Mouse (Mus musculus) heart, adult 2 months (tissue): ENCODE measurements around the gene Gtpbp4. TPM values are rescaled to one million over a fixed set of nuclear protein-coding genes. Genes with fewer than 3 reads are reported as not detected.
"Not testable (repeated sequence)": the region's sequence is repeated elsewhere in the genome, so short reads cannot be mapped to it uniquely, and the experiment has no call there.

Experiments used
- DNase-seq, 2 experiments: peaks; one replicate each; pipeline ENCODE4 v3.0.0; 2021
- H3K27ac ChIP-seq: fragments of 200-600 bp; 2 replicates; pipeline ENCODE4 v1.8.1; 2022
- H3K27me3 ChIP-seq: fragments of 200-500 bp; 2 replicates; pipeline ENCODE4 v1.6.1; 2012; ENCODE audit warnings: mild to moderate bottlenecking, low read length, inconsistent platforms, mixed read lengths; ENCODE audit not compliant: control insufficient read depth, insufficient read depth
- H3K36me3 ChIP-seq: fragments of 200-500 bp; 2 replicates; pipeline ENCODE4 v1.6.1; 2012; ENCODE audit warnings: low read length, inconsistent platforms; ENCODE audit not compliant: control insufficient read depth, insufficient read depth
- H3K4me1 ChIP-seq: fragments of 200-500 bp; 2 replicates; pipeline ENCODE4 v1.6.1; 2011; ENCODE audit warnings: low read length; ENCODE audit not compliant: control insufficient read depth, insufficient read depth
- H3K4me3 ChIP-seq: fragments of 200-600 bp; 2 replicates; pipeline ENCODE4 v1.8.1; 2022
- H3K79me2 ChIP-seq: fragments of 200-500 bp; replicated peaks from 2 replicates; pipeline ENCODE4 v1.6.1; 2012; ENCODE audit warnings: mild to moderate bottlenecking, inconsistent platforms, low read length, moderate library complexity, mixed read lengths; ENCODE audit not compliant: control insufficient read depth, insufficient read depth
- H3K9ac ChIP-seq: fragments of 200-500 bp; 2 replicates; pipeline ENCODE4 v1.6.1; 2012; ENCODE audit warnings: low read depth, mild to moderate bottlenecking, control low read depth, inconsistent platforms, low read length, mixed read lengths
- CTCF ChIP-seq: fragments of 200-600 bp; IDR thresholded peaks from 2 replicates; pipeline ENCODE4 v1.8.1; 2022; ENCODE audit warnings: antibody characterized with exemption, mild to moderate bottlenecking, moderate library complexity
- EP300 ChIP-seq: fragments of 200-500 bp; IDR thresholded peaks from 2 replicates; pipeline ENCODE4 v1.6.1; 2011; ENCODE audit warnings: low read depth, low read length, control low read depth; ENCODE audit not compliant: insufficient read depth
- POLR2A ChIP-seq: fragments of 200-500 bp; IDR thresholded peaks from 2 replicates; pipeline ENCODE4 v1.6.1; 2011; ENCODE audit warnings: mild to moderate bottlenecking, low read depth, low read length, control low read depth; ENCODE audit not compliant: insufficient read depth
- WGBS: fragments of 180-500 bp; shearing (Covaris S2); methylation state at CpG from one replicate; pipeline ENCODE4 v1.1.7; 2018; 5-methylcytosine and 5-hydroxymethylcytosine counted together
- intact Hi-C: fragments of 180-260 bp; cut with DNase I; formaldehyde crosslinking; loops from one replicate; pipeline ENCODE4 v1.15.1; 2025
- polyA plus RNA-seq: library from polyadenylated mRNA; depleted of rRNA; stranded (reverse); fragments of >200 nt; gene quantifications from 2 replicates; pipeline ENCODE4 v1.2.3, GENCODE M21; 2012
- total RNA-seq, 2 experiments: library from RNA; stranded (reverse); gene quantifications; 2 replicates each; pipeline ENCODE4 v1.2.3; 2021

Gene Gtpbp4
- total and polyA plus RNA-seq, 3 experiments, result 7.1 to 37.9 (median 36.9) TPM

- Histone ChIP-seq H3K27ac (peak overlapping the region; percentile 76), H3K36me3 (peaks cover 5% of the 10 kb centered on the region; the same call in 1 of the 2 replicates), H3K27me3 (no peaks in the 10 kb centered on the region), H3K79me2 (peaks cover 7% of the 10 kb centered on the region; the same call in 1 of the 2 replicates), H3K4me1 (peaks cover 4% of the 10 kb centered on the region), H3K4me3 (peak overlapping the region; percentile 94), H3K9ac (peak overlapping the region; percentile 74)
- intact Hi-C loops, result loop anchor here (5.0 kb wide), 2 partner anchors 152 to 282 kb away; partner anchors contain the start of gene Dip2c
- no peak for TF ChIP-seq CTCF
- no peak for TF ChIP-seq POLR2A
- no peak for TF ChIP-seq EP300
- DNase-seq, result no peak
- WGBS, result 2% methylated on average over 33 of the region's 33 CpGs
Observed at GRCm38 (mm10) chr13:8995159-8995989, 509 bp downstream of the Gtpbp4 start.

DNA sequence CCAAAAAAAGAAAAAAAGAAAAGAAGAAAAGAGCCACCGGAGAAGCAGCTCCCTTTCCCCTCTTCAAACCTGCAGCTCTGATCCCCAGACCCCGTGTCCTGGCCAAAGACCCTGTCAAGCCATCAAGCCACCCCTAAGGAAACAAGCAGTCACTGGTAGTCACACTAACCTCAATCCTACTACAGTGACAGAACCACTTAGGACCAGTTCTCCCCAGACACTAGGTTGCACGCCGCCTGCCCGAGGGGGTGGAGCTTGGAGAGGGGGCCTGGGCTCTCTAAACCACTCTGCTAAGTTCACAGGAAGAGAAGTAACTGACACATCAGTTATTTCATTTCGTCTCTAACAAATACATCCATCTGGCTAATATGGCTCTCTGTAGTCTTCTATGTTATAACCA, 3.7 kb downstream of the Gtpbp4 start:
- H3K36me3 ChIP-seq, result peaks cover 5% of the 10 kb centered on the region
- TF ChIP-seq CTCF (no peak), POLR2A (no peak), EP300 (no peak)
- no peak overlapping the region for H3K9ac ChIP-seq
- peaks cover 7% of the 10 kb centered on the region; the same call in 1 of the 2 replicates for H3K79me2 ChIP-seq
- H3K27ac ChIP-seq, result no peak overlapping the region
- no peak overlapping the region for H3K4me3 ChIP-seq
- no peak for DNase-seq
- WGBS, result 84% methylated on average over 6 of the region's 6 CpGs
- no peaks in the 10 kb centered on the region for H3K27me3 ChIP-seq
- intact Hi-C loops, result loop anchor here (2.0 kb wide), 1 partner anchor 107 kb away; the partner anchor contains the start of gene Idi1
- peaks cover 4% of the 10 kb centered on the region for H3K4me1 ChIP-seq

DNA sequence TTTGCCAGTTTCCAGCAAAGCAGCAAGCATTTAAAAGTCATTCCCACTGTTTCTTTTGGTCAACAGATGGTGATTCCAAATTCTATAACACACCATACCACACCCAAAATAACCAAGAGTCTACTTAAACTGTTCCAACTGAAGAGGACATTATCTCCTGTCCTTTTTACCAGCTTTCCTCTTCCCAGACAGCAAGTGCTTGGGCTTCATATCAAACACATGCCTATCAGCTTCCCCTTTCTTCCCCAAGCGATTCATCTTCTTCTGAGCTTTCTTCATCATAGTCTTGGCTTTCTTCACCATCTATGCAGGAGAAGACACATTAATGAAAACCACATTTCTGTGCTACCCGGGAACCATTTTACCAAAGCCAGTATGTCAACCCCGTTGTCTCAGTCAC, 22.9 kb downstream of the Gtpbp4 start:
- Histone ChIP-seq H3K36me3 (no peaks in the 10 kb centered on the region; the same call in 1 of the 2 replicates), H3K27me3 (no peaks in the 10 kb centered on the region), H3K27ac (no peak overlapping the region), H3K4me1 (no peaks in the 10 kb centered on the region), H3K79me2 (no peaks in the 10 kb centered on the region), H3K4me3 (no peak overlapping the region), H3K9ac (no peak overlapping the region)
- TF ChIP-seq CTCF, result no peak
- no peak for TF ChIP-seq EP300
- TF ChIP-seq POLR2A, result no peak
- DNase-seq, result no peak
- intact Hi-C loops, result no loop called here
- WGBS, result 85% methylated on average over 3 of the region's 3 CpGs

- TF ChIP-seq CTCF (peak; percentile 31), POLR2A (no peak)
- H3K79me2 ChIP-seq, result no peaks in the 10 kb centered on the region
- no peaks in the 10 kb centered on the region for H3K27me3 ChIP-seq
- intact Hi-C loops, result no loop called here
- no peak overlapping the region for H3K4me3 ChIP-seq
- H3K4me1 ChIP-seq, result no peaks in the 10 kb centered on the region
- no peak for DNase-seq
- no peak overlapping the region for H3K27ac ChIP-seq
- no peaks in the 10 kb centered on the region; the same call in 1 of the 2 replicates for H3K36me3 ChIP-seq
- H3K9ac ChIP-seq, result no peak overlapping the region
Observed at GRCm38 (mm10) chr13:8972369-8972768, 23.5 kb downstream of the Gtpbp4 start.

- no peak for DNase-seq
- intact Hi-C loops, result no loop called here
- TF ChIP-seq CTCF (no peak), EP300 (no peak), POLR2A (no peak)
- WGBS, result 94% methylated on average over 8 of the region's 8 CpGs
- no peak overlapping the region for H3K27ac ChIP-seq
- no peaks in the 10 kb centered on the region for H3K36me3 ChIP-seq
- H3K9ac ChIP-seq, result no peak overlapping the region
- no peaks in the 10 kb centered on the region for H3K79me2 ChIP-seq
- no peaks in the 10 kb centered on the region for H3K4me1 ChIP-seq
- no peaks in the 10 kb centered on the region for H3K27me3 ChIP-seq
- no peak overlapping the region for H3K4me3 ChIP-seq
Observed at GRCm38 (mm10) chr13:8967742-8968141, 28.1 kb downstream of the Gtpbp4 start.

GRCm38 (mm10) chr13:8965224-8965623, 30.7 kb downstream of the Gtpbp4 start:
- no peak for DNase-seq
- intact Hi-C loops, result no loop called here
- Histone ChIP-seq H3K4me3 (no peak overlapping the region), H3K9ac (no peak overlapping the region), H3K27me3 (no peaks in the 10 kb centered on the region), H3K79me2 (no peaks in the 10 kb centered on the region), H3K4me1 (no peaks in the 10 kb centered on the region), H3K36me3 (no peaks in the 10 kb centered on the region), H3K27ac (no peak overlapping the region)
- 91% methylated on average over 5 of the region's 5 CpGs for WGBS
- TF ChIP-seq EP300 (no peak), POLR2A (no peak), CTCF (no peak)

GRCm38 (mm10) chr13:8962266-8962665, 33.6 kb downstream of the Gtpbp4 start:
- H3K27ac ChIP-seq, H3K27me3 ChIP-seq, DNase-seq, H3K79me2 ChIP-seq, intact Hi-C loops, H3K9ac ChIP-seq, H3K4me1 ChIP-seq, H3K4me3 ChIP-seq, H3K36me3 ChIP-seq: not testable (repeated sequence)
- 27% methylated on average over 5 of the region's 5 CpGs for WGBS

DNA sequence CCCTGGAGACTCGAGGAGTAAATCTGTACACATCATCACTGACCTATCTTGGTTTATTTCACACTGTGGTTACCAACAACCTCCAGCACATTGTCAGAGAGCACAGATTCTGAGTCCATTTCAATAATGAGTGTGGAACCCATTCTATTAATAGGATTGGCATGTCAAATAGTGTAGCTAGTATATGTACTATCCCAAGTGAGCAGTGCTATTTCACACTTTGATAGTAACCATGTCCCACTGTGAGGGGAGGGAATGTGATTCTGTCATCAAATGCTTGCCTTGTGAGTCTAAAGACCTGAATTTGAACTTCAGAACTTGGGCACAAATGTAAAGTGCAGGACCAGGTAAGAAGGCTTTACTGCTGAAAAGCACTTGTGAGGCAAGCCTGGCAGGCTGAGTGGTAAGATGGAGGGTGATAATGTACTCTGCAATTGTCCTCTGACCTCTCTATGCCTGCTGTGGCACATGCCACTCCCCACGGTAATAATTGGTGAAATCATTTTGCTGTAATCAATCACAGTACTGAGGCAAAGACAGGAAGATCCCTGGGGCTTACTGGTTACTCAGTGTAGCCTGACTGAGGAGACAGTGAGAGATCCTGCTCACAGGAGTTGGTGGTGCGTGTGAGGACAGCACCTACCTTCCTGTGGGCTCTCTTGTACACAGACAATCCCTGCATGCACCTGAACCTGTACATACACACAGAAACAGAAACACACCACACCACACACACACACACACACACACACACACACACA, 34.6 kb downstream of the Gtpbp4 start:
- intact Hi-C loops, H3K4me1 ChIP-seq, H3K27ac ChIP-seq, H3K79me2 ChIP-seq, H3K36me3 ChIP-seq, H3K4me3 ChIP-seq, H3K9ac ChIP-seq, H3K27me3 ChIP-seq, DNase-seq: not testable (repeated sequence)
- 63% methylated on average over 3 of the region's 3 CpGs for WGBS
